Mouse (Mus musculus) testis, adult 2 months (tissue): ENCODE measurements around the gene Snx25.

ENCODE experiments used
- CTCF ChIP-seq: fragments of 200-500 bp; IDR thresholded peaks from 2 replicates; pipeline ENCODE4 v1.5.1; 2012; ENCODE audit warnings: low read depth, mild to moderate bottlenecking, inconsistent platforms, low read length, moderate library complexity; ENCODE audit not compliant: control insufficient read depth, insufficient read depth, insufficient replicate concordance
- POLR2A ChIP-seq: fragments of 200-500 bp; IDR thresholded peaks from 2 replicates; pipeline ENCODE4 v1.6.1; 2012; ENCODE audit warnings: low read depth, mild to moderate bottlenecking, inconsistent platforms, low read length, moderate library complexity; ENCODE audit not compliant: control insufficient read depth

DNA sequence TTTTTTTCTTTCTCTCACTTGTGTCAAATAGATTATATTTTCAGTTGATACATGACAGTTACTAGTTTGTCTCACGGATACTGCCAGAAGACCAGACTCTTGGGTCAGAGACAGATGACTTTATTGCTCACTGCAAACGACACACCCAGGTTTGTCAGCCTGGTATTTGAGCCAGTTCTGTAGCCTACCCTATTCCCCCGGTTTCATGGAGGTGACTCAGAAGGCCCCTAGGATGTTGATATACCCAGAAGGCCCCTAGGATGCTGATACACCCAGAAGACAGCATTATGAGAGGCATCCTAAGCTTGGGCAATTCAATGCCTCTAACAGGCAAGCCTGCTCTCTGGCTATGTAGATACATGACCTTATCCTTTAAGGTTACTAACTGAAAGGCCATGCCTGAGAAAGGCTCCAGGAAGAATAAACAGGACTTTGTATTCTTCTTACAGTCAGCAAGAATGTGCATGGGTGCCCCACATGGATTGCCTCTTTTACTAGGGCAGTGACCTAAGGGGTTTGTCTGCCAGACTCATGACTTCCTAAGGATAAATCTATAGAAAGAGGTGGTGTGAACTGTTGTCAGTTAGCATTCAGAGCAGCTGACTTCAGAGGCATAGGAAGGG, 144.8 kb downstream of the Snx25 start:
- TF ChIP-seq POLR2A (no peak), CTCF (no peak)
